8 mouse cellular contexts compared by ENCODE assay signal in genomic region chr7:18749896-18750477, GRCm38 (mm10). TPM values are rescaled to one million over a fixed set of nuclear protein-coding genes. Genes with fewer than 3 reads are reported as not detected.
A peak's percentile ranks its signal among the peaks of the same experiment; 100 is the strongest.
DNase-seq lines count a peak whose midpoint lies in the region; ATAC-seq lines count a peak whose summit lies in the region.
"Not testable (repeated sequence)": the region's sequence is repeated elsewhere in the genome, so short reads cannot be mapped to it uniquely, and the experiment has no call there.
"Had no signal": no experiment of that assay in that cellular context is flagged by ENCODE, and none has a peak within 500 bp of the region (broad histone marks: within the 10 kb centered on the region; RNA-seq: fewer than 3 reads in every experiment).

No protein-coding gene starts in this region.

- not testable (repeated sequence) for H3K9ac ChIP-seq in embryonic facial prominence, embryonic 11.5 days (replicated peaks; ENCODE audit: low read length)

- not testable (repeated sequence) for H3K9me3 ChIP-seq in embryonic facial prominence, embryonic 11.5 days (replicated peaks; ENCODE audit: control insufficient read depth, low read length); midbrain, embryonic 10.5 days (replicated peaks)

- DNase-seq in adrenal gland, postnatal 10 days, result peak; percentile 74
- peak; percentile 87 for DNase-seq in embryonic facial prominence, embryonic 11.5 days (ENCODE audit: low spot score)
- peak; percentile 58 for DNase-seq in heart, adult 8-10 months (ENCODE audit: low spot score)
- DNase-seq in kidney, adult 8-10 months, result peak; percentile 38 to 68
- peak; percentile 69 to 82 for DNase-seq in left cerebral cortex, postnatal 14 days (ENCODE audit: low spot score in 2 of 2)
- DNase-seq in midbrain, embryonic 10.5 days (ENCODE audit: low spot score), result peak; percentile 70
- peak; percentile 14 to 26 for DNase-seq in right cerebral cortex, postnatal 36 days (ENCODE audit: low spot score in 2 of 2)

- not testable (repeated sequence) for H3K36me3 ChIP-seq in embryonic facial prominence, embryonic 11.5 days (replicated peaks; ENCODE audit: control insufficient read depth, insufficient read depth, low read depth, low read length); midbrain, embryonic 10.5 days

- 49% methylated on average over 11 of the region's 13 CpGs for WGBS in embryonic facial prominence, embryonic 11.5 days
- 58% methylated on average over 11 of the region's 13 CpGs for WGBS in midbrain, embryonic 10.5 days

- not testable (repeated sequence) for H3K4me2 ChIP-seq in embryonic facial prominence, embryonic 11.5 days (ENCODE audit: low read depth, low read length)

- H3K27ac ChIP-seq in embryonic facial prominence, embryonic 11.5 days (replicated peaks; ENCODE audit: low read depth, low read length); midbrain, embryonic 10.5 days (replicated peaks): not testable (repeated sequence)

- peak; percentile 59; the same call in 1 of the 2 replicates for ATAC-seq in embryonic facial prominence, embryonic 11.5 days (replicated peaks; ENCODE audit: insufficient number of reproducible peaks, low FRiP score, low TSS enrichment, low read depth)

- peaks cover 16% of the 10 kb centered on the region for H3K27me3 ChIP-seq in embryonic facial prominence, embryonic 11.5 days (ENCODE audit: control insufficient read depth, insufficient read depth, low read length)
- H3K27me3 ChIP-seq in midbrain, embryonic 10.5 days (ENCODE audit: low read depth, poor library complexity, severe bottlenecking), result peaks cover 17% of the 10 kb centered on the region

- not testable (repeated sequence) for H3K4me3 ChIP-seq in embryonic facial prominence, embryonic 11.5 days (ENCODE audit: low read depth, low read length); midbrain, embryonic 10.5 days

- not testable (repeated sequence) for H3K4me1 ChIP-seq in embryonic facial prominence, embryonic 11.5 days (ENCODE audit: control insufficient read depth, insufficient read depth, low read length)
- H3K4me1 ChIP-seq in midbrain, embryonic 10.5 days, result peaks cover 33% of the 10 kb centered on the region

- intact Hi-C loops in left cerebral cortex, postnatal 14 days (cut with DNase I), result loop anchor here (1.0 kb wide), 1 partner anchor 123 kb away; no protein-coding TSS in a partner anchor

RNA-seq across cellular contexts. Expression of gene Psg22, which starts 32.1 kb away (rescaled TPM):
- total RNA-seq in adrenal gland, postnatal 10 days (2021), result not detected
- polyA plus RNA-seq in embryonic facial prominence, embryonic 11.5 days (2014; fragmentation: Nextera tagmentation; extraction: Ambion mirVana), result not detected in 2 replicates
- total RNA-seq in heart, adult 8-10 months (2022), result not detected
- total RNA-seq in left cerebral cortex, postnatal 14 days (2021), result not detected
- not detected in 2 replicates for polyA plus RNA-seq in midbrain, embryonic 10.5 days (2016; fragmentation: Nextera tagmentation; extraction: Ambion mirVana)
- total RNA-seq: gastrocnemius, adult 8-10 months had no signal

RNA-seq across cellular contexts. Expression of gene Psg19, which starts 48.3 kb away (rescaled TPM):
- not detected for total RNA-seq in adrenal gland, postnatal 10 days (2021)
- polyA plus RNA-seq in embryonic facial prominence, embryonic 11.5 days (2014; fragmentation: Nextera tagmentation; extraction: Ambion mirVana), result not detected in 2 replicates
- total RNA-seq in heart, adult 8-10 months (2022), result not detected
- total RNA-seq in left cerebral cortex, postnatal 14 days (2021), result not detected
- not detected in 2 replicates for polyA plus RNA-seq in midbrain, embryonic 10.5 days (2016; fragmentation: Nextera tagmentation; extraction: Ambion mirVana)
- total RNA-seq: gastrocnemius, adult 8-10 months had no signal

Comparison
In these comparisons a context has a peak if more than half of its experiments do, and no peak if none do; other contexts are left out.
1. DNase-seq: peak in every context shown above with its lines; median percentile 87 in embryonic facial prominence, embryonic 11.5 days; 76 in left cerebral cortex, postnatal 14 days; 74 in adrenal gland, postnatal 10 days; 70 in midbrain, embryonic 10.5 days; 58 in heart, adult 8-10 months; 53 in kidney, adult 8-10 months; 20 in right cerebral cortex, postnatal 36 days.